Mouse (Mus musculus) monocyte, adult 5-6 weeks (primary cell): ENCODE data around the gene Slc4a8. TPM values are rescaled to one million over a fixed set of nuclear protein-coding genes. Genes with fewer than 3 reads are reported as not detected.
"Not testable (repeated sequence)": the region's sequence is repeated elsewhere in the genome, so short reads cannot be mapped to it uniquely, and the experiment has no call there.

Source experiments
- ATAC-seq: fragments of 153-309, 156-312 bp; replicated peaks from 2 replicates; pipeline ENCODE4 v1.8.0; 2017; ENCODE audit warnings: mild to moderate bottlenecking; ENCODE audit not compliant: low TSS enrichment, insufficient number of reproducible peaks, severe bottlenecking, poor library complexity, low FRiP score
- total RNA-seq: library from RNA; stranded (forward); fragments of 200-1000, 200-491, 200-594 nt; gene quantifications from 3 replicates; pipeline ENCODE4 v1.2.3, GENCODE M21; 2017

Slc4a8 gene
- total RNA-seq, 1 experiment from 2014 or later, result 2.0 TPM

DNA sequence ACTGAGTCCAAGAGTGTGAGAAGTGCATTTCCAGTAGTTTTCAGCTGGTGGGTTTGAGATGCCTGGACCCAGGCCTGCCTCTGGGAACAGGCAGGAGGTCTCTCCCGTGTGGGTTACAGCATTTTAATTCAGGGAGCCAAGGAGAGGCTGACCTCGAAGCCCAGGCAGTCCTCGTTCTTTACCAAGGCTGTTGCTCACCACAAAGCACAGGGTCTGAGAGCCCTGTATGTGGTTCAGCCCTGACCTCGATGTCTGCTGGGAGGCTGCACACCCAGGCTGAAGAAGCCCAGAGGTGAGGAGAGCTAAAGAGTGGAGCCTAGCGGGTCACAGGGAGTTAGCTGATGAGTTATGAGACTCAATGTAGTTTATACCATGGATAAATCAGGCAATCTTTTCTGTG is 52.0 kb downstream of the Slc4a8 start:
- no peak for ATAC-seq

DNA sequence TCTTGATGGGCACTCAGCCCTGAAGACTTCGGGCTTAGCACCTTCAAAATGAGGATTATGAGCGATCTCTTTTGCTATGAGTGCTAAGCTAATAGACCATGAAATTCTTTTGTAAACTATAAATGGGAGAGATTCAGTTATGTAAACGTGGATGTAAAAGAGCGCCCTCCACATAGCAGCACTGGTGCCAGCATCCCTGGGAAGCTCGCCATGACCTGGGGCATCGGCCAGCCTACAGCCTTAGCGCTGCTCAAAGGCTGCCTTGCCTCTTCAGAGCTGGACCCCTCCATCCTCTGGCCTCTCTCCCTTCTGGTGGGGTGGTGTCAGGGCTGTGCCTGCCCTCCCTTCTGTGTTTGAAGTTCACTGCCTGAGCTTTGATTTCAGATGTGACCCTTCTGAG is 52.5 kb downstream of the Slc4a8 start:
- ATAC-seq, result no peak

DNA sequence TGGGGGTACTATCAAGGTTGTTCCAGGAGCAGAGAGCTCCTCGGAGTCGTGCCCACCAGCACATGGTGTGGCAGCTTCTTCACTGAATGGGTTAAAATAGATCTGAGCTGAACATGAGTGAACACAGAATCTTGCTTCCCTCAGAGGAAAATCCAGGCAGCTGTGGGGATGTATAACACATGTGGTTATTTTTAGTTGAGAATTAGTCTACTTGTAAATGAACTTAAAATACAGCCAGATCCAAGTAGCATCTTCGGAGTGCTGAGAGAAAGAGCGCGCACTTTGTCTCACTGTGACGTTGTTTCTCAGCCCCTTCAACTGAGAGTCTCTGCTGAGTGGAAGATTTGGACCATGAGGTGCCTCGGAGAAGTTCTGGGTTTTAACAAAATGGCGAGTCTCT is 53.8 kb downstream of the Slc4a8 start:
- ATAC-seq, result no peak

DNA sequence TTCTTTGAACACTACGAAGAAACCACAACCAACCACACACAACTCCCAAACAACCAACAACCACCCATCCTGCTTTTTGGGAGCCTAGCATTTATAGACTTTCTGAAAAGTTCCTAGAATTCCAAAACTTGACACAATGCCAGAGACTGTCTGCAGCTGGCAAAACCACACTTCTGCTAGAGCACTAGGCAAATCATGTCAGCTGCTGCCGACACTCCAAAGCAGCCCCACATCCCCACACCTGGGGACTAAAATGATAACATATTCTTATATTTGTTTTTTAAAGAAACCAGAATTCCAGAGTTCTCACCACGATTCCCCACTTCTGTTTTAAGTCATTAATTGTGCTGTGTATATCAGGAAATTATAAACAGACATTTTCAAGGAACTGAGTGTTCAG is 57.3 kb downstream of the Slc4a8 start:
- ATAC-seq, result no peak

DNA sequence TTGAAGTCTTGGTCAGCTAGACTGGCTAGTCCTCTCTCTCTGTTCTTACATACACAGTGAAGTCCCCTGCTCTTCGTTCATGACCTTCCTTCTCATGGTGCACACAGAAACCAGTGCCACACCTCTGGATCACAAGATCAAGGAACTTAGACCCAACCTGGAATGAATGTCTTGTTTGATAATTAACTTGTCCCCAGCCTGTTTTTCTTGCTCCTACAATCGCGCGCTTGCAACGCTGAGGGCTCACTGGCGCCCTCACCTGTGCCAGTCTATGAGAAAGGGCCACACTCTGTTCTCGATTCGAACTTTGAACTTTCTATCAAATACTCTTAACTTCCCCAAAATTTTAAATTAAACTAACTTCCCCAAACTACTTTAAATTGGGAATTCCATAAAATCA is 60.3 kb downstream of the Slc4a8 start:
- no peak for ATAC-seq

DNA sequence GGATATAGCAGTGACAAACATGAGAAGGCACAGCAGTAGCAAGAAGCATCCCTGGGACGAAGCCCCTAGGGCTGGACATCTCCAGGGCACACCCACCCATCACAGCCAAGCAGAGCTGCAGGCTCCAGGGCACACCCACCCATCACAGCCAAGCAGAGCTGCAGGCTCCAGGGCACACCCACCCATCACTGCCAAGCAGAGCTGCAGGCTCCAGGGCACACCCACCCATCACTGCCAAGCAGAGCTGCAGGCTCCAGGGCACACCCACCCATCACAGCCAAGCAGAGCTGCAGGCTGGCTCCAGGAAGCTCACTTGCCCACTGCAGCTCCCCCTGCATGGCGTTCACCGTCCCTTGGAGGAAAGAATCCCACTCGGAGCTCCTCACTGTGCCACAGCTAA is 60.8 kb downstream of the Slc4a8 start:
- ATAC-seq, result not testable (repeated sequence)

DNA sequence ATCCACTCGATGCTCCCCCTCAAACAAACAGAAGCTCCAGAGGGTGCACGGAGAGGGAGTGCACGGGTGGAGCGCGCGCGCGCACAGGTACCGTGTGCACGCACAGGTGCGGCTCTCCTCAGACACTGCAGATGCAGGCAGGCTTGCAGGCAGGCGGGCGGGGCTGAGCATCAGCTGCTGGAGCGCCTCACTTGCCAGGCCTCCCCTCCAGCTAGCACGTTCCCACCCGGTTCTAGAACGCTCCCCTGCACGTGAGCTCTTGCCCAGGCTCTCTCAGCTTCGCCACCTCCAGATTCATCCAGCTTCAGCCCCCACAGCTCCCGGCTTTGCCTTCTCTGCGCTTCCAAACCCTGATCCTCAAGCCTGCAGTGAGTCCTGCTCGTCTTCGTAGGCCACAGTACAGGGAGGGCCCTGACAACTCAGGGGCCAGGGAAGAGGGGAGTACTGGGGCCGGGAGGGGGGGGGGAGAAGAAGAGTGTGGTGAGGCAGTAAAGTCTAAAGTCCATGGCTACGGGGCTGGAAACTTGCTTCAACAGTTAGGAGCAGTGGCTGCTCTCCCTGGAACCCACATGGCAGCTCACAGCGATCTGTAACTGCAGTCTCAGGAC is 63.8 kb downstream of the Slc4a8 start:
- no peak for ATAC-seq

DNA sequence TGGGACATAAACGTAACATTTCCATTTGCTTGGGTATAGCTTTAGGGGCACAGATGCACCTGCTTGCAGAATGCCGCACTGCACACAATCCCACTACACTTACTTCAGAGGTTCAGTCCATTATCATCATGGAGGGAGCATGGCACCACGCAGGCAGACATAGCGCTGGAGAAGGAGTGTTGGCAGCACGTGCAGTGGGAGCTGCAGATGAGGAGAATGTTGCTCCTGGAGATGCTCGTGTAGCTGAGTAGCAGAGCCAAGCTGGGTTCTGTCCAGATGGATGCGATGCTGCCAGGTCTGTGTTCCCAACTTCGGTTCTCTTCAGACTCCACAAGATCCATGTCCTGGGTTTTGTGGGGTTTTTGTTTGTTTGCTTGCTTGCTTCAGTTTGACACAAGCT is 64.5 kb downstream of the Slc4a8 start:
- no peak for ATAC-seq

DNA sequence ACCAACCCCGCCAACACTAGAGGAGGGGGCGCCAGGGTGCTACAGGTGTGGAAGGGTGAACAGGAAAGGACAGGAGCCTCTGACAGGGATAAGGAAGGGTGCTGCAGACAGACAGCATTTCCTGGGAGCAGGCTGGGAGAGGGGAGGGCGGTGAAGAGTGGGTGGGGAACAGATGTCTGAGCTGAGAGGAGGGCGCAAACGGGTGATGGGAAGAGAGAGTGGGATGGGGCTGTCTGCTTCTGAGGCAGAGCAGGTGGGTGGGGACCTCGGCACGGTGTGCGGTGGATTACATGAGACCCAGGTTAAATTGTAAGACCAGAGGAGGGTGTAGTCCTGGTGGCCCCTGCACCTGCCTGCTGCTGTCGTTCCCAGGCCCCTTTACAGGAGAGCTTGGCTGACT is 68.2 kb downstream of the Slc4a8 start:
- no peak for ATAC-seq

DNA sequence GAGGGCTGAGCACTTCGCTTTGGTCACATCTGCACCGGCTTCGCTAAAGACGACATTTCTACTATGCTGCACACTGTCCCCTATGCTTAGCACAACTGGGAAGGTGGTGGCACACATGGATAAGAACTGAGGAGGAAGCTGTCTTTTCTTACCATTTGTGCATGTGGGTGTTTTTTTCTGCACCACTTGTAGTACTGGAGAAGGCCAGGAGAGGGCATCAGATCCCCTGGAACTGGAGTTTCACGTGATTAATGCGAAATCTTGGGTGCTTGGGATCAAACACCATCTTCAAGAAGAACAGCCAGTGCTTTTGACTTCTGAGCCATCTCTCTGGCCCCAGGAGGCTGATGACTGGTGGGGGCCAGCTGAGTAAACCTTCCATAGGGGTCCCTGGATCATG is 69.1 kb downstream of the Slc4a8 start:
- ATAC-seq, result no peak

DNA sequence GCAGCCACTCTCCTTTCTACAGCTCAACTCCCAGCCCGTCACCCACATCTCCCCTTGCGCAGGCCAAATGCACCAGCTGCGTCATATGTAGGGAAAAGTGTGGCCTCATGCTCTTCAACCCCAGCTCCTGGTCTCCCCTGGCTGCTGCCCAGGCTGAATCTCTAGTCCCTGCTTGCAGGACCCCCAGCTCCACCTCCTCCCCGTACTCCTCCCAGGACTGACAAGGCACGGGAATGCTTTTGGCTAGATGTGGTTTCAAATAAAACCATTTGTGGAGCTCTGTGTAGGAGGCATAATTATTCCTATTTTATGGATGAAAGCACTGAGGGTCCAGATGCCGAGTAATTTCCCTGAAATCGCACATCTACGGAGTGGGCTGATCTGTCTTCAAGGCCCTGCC is 70.6 kb downstream of the Slc4a8 start:
- ATAC-seq, result no peak

DNA sequence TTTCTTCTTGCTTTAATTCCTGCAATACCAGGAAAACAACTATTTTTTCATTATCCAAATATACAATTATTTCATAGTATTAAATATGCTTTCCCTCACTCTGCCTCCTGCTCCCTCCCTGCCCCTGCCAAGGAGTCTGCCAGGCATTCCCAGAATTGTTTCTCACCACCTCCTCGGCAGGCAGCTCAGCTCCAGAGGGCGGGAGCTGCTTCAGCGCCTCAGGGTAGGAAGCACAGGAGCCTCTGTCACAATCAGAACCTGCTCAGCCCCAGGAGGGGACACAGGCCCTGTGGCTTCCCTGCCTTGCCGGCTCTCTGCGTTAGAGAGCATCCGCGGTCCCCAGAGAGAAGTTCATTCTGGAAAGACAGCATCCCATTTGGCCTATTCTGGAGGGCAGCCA is 71.2 kb downstream of the Slc4a8 start:
- ATAC-seq, result no peak

DNA sequence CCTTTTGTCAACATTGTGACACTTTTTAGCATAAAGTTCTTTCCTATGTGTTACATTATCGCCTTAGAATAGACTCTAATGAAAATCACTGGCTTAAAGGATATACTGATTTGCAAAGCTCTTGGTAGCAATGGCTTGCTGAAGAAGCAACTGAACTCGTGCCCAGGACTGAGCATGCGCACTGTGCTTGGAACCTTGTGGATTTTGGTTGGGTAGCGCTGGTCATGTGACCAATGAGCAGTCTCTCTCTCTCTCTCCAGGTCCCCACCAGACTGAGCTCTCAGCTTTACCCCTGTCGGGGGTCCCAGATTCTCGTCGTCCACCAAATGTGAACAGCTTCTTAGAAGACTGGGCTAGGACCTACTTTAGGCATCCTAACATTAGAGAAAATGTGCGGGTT is 75.2 kb downstream of the Slc4a8 start:
- ATAC-seq, result no peak

DNA sequence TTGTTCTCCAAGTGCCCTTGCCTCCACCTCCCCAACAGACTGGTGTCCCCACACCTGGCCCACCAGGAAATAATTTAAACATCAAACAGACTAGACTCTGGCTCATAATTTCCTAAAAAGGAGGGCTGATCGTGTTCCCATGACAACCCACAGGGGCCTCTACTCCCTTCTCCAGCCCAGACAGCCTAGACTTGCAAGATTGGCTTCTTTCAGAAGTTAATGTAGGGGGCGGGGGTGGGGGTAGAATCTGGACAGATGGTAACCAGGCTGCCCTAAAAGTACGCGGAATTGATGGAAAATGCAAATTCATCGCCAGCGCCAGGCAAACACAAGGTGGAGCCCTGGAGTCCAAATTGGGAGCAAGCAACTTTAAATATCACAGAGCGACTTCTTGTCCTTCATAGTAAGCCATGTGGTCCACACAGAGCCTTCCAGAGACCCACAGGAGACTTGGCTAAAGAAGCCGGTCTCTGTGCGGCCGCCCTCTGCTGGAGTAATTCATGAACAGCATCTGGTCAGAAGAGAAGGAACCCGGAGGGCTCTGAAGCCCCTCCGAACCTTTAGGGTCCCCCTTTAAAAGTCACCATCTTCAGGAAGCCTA is 77.2 kb downstream of the Slc4a8 start:
- ATAC-seq, result no peak

DNA sequence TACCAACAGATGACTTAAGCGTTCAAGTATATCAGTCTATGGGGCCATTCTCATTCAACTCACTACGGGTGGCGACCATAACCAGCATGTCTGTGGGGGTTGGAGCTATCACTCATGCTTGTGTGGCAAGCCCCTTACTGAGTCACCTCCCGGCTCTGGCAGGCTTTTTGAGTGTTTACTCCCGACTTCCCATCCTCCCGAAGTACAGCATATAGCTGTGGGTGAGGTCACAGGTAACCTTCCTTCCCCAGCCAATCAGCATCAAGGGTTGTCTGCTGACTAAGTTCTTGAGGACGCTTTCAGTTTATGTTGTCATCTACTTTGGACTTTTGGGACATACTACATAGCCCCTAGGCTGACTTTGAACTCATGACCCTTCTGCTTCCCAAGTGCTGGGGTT is 82.8 kb downstream of the Slc4a8 start:
- ATAC-seq, result no peak

DNA sequence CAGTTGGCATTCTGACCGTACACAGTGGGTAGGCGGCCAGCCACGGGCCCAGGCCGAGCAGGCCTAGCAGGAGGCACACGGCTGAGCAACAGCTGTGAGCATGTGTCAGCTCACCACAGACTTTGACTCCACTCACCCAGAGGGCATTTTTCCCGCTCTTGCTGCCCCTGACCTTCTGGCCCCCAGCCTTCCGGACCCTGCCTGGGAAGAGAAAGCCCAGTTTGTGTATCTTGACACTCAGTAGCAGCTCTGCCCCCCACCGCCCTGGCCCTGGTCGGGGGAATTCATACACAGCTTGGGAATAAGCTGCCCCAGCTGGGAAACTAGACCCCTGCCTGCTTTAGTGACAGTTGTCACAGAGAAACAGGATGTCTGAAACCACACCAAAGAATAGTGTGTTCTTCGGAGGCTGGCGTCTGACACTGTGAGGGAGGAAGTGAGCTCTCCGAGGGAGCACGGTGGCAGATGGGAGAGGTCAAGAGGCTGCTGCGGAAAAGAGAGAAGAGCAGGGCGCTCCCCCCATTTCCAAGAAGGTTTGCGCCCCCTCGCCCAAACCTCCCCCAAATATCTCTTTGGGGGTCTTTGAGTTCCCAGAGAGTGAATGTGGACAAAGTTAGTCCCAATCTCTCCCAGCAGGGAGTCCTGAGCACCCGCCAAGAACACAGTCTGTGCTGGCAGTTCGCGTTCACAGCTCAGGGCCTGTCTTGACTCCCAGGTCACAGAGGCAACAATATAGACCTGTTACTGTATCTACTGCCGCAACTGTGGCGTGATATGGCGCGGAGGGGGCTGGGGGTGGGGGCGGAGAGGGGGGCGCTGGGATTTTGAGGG is 83.7 kb downstream of the Slc4a8 start:
- ATAC-seq, result no peak

DNA sequence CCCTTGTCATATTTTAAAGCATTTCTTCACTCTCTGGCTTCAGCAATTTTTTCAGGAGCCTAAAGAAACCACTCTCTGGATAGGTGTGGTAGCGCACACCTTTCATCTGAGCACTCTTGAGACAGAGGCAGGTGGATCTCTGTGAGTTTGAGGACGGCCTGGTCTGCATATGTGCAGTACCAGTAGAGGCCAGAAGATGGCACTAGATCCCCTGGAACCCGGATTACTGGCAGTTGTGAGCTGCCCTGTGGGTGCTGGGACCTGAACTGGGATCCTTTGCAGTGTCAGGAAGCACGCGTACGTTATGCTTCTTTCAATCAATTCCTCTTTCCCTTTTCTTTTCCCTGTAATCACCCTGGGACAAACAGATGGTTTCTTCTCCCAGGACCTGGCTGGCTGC is 85.6 kb downstream of the Slc4a8 start:
- ATAC-seq, result no peak

DNA sequence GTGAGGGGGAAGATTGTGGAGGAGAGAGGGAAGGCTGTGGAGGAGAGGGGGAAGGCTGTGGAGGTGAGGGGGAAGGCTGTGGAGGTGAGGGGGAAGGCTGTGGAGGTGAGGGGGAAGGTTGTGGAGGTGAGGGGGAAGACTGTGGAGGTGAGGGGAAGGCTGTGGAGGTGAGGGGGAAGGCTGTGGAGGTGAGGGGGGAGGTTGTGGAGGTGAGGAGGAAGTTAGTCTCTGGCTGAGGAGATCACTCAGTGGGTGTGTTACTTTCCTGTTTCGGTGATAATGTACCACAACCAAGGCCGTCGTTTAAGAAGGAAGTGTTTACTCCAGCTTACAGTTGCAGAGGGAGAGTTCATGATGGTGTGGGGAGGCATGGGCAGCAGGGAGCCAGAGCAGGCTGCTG is 96.0 kb downstream of the Slc4a8 start:
- ATAC-seq, result no peak

DNA sequence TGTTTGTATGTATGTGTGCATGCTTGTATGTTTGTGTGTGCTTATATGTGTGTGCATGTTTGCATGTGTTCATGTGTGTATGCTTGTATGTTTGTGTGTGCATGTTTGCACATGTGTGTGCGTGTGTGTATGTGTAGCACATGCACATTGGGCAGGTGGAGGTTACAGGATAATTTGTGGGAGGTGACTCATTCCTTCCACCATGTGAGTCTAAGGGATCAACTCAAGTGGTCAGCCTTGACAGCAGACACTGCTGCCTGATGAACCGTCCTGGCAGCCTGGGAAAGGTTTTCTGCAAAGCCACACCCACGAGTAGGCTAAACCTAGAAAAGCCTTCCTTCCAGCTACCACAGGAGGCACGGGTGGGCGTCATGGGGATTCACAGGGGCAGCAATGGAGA is 99.3 kb downstream of the Slc4a8 start:
- ATAC-seq, result no peak

DNA sequence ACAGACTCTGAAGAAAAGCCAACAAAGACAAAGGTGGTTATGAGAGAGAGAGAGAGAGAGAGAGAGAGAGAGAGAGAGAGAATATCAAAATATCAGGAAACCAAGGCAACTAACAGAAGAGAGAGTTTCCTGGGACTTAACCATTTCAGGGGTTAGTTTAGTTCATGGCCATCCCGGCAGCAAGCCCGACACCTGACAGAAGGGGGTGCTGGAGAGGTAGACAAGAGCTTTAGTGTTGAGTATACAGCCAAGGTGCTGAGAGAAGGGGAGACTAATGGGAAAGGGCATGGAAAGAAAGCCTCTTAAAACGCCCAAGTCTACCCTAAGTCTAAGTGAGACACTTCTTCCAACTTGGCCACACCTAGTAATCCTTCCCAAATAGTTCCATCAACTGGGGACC is 104.0 kb downstream of the Slc4a8 start:
- ATAC-seq, result no peak
